Mouse (Mus musculus) kidney, adult 2 months (tissue): ENCODE measurements around the gene Mcm10.

Experiments
- CTCF ChIP-seq: fragments of 200-500 bp; conservative IDR thresholded peaks from 2 replicates; pipeline ENCODE4 v1.5.1; 2011; ENCODE audit warnings: low read depth, mild to moderate bottlenecking, control low read depth, low read length, moderate library complexity, mixed read lengths; ENCODE audit not compliant: insufficient read depth, insufficient read length
- POLR2A ChIP-seq: fragments of 200-500 bp; IDR thresholded peaks from one replicate; pipeline ENCODE4 v1.6.1; 2011; ENCODE audit warnings: low read depth, low read length, control low read depth

GRCm38 (mm10) chr2:5043476-5043761 lies 30.8 kb upstream of the Mcm10 start:
- no peak for TF ChIP-seq CTCF
- no peak for TF ChIP-seq POLR2A
